Mouse (Mus musculus) G1E (cell line): ENCODE measurements around the gene Slc38a6.

Experiments
- CTCF ChIP-seq: IDR thresholded peaks from 2 replicates; pipeline ENCODE4 v1.5.1; 2012; ENCODE audit warnings: low read depth, low read length, inconsistent platforms, mixed read lengths
- GATA1 ChIP-seq: IDR thresholded peaks from 2 replicates; pipeline ENCODE4 v1.6.1; 2012; ENCODE audit warnings: borderline replicate concordance, low read length, inconsistent platforms, mixed read lengths
- GATA2 ChIP-seq: IDR thresholded peaks from 2 replicates; pipeline ENCODE4 v1.6.1; 2012; ENCODE audit warnings: low read depth, low read length, inconsistent platforms, borderline replicate concordance
- POLR2AphosphoS5 ChIP-seq: IDR thresholded peaks from 2 replicates; pipeline ENCODE4 v1.6.1; 2012; ENCODE audit warnings: low read depth, low read length, inconsistent platforms; ENCODE audit not compliant: insufficient replicate concordance
- TAL1 ChIP-seq: conservative IDR thresholded peaks from 2 replicates; pipeline ENCODE4 v1.6.1; 2012; ENCODE audit warnings: low read depth, low read length, inconsistent platforms, mixed read lengths

- TF ChIP-seq CTCF (no peak), TAL1 (no peak), POLR2AphosphoS5 (no peak), GATA2 (no peak), GATA1 (no peak)
These were observed 115.0 kb downstream of the Slc38a6 start for GRCm38 (mm10) chr12:73401520-73402130.
